Mouse (Mus musculus) heart, postnatal 0 days (tissue): ENCODE measurements around the gene Med13l.

ENCODE experiments used
- CTCF ChIP-seq: IDR thresholded peaks from 2 replicates; pipeline ENCODE4 v1.5.1; 2016; ENCODE audit warnings: antibody characterized with exemption, control low read depth, low read depth
- EP300 ChIP-seq: IDR thresholded peaks from 2 replicates; pipeline ENCODE4 v1.6.1; 2016; ENCODE audit warnings: antibody characterized with exemption, low read depth

- TF ChIP-seq CTCF (no peak), EP300 (no peak)
Measured at GRCm38 (mm10) chr5:118561086-118561987, 858 bp downstream of the Med13l start.
